Comparison of ENCODE assay signal across 8 mouse cellular contexts in the genomic region with DNA sequence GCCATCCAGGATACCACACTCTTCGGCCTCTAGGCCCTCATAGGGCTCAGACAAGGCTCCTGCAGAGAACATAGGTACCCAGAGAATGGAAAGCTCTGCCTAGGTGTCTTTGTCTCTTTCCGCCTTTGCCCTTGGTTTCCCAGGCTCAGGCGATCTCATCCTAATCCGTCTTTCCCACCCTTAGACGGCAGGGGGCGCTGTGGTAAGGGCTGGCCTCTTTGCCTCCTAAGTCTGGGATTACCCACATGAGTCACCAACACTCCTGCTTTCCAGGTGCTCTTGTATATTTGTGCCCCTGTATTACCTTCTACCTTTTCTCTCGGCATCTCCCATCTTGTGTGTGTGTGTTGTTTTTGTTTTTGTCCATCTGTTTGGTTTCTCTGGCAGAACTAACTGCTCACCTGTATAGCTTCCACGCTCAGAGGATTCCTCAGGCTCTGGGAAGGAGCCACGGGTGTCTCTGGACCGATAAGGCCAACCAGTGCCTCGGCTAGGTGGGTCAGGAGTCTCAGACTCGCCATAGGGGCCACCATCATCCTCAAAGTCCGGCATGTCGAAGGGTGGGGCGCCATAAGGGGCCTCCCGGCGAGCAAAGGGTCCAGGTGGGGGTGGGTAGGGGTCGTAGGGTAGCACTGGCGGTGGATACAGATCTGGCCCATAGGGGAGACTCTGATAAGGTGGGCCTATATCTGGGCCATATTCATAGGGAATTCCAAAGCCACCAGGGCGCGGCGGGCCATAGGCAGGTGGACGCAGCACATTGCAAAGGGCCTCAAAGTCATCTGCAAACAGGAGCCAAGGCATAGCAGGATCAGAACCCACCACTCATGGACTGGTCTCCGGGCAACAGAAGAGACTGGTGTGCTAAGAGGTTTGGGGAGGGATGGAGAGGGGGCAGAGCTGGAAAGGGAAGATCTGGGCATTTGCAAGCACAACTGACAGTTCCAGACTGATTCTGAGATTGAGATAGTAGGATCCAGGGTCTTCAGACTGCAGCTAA. TPM values are rescaled to one million over a fixed set of nuclear protein-coding genes. Genes with fewer than 3 reads are reported as not detected.
A peak's percentile ranks its signal among the peaks of the same experiment; 100 is the strongest.
DNase-seq lines count a peak whose midpoint lies in the region.

No protein-coding gene starts in this region.

- intact Hi-C loops in left cerebral cortex, postnatal 14 days (cut with DNase I) = no loop called here

- peak; percentile 37 to 67 for DNase-seq in cerebellum, postnatal 25 days
- DNase-seq in cerebellum, adult 8-10 months = no peak
- peak; percentile 42 to 50 for DNase-seq in layer of hippocampus, postnatal 10 days (ENCODE audit: low spot score in 2 of 2)
- DNase-seq in layer of hippocampus, postnatal 14 days (ENCODE audit: low spot score in 2 of 2) = no peak
- DNase-seq in NIH3T3 (ENCODE audit: low read depth) = peak; percentile 44
- peak; percentile 62 for DNase-seq in lung, postnatal 14 days
- DNase-seq in ovary, adult 18-20 months (ENCODE audit: low spot score) = no peak
- DNase-seq in left cerebral cortex, postnatal 14 days (ENCODE audit: low spot score in 2 of 2) = no peak

RNA-seq across cellular contexts. Expression of gene Ltbp4, which starts 31.0 kb away (rescaled TPM):
- total RNA-seq in layer of hippocampus, postnatal 10 days (2021) = 10 to 100 TPM; 49.9 to 59.2 TPM
- 10 to 100 TPM; 55.0 to 55.3 TPM for total RNA-seq in layer of hippocampus, postnatal 14 days (2021)
- 10 to 100 TPM; 62.5 to 62.6 TPM for total RNA-seq in left cerebral cortex, postnatal 14 days (2021)

RNA-seq across cellular contexts. Expression of gene Numbl, which starts 48.2 kb away (rescaled TPM):
- total RNA-seq in layer of hippocampus, postnatal 10 days (2021) = 100 to 1,000 TPM; 126 to 127 TPM
- total RNA-seq in layer of hippocampus, postnatal 14 days (2021) = 100 to 1,000 TPM; 144 to 148 TPM
- total RNA-seq in left cerebral cortex, postnatal 14 days (2021) = 100 to 1,000 TPM; 134 to 139 TPM

RNA-seq across cellular contexts. Expression of gene Shkbp1, which starts 49.4 kb away (rescaled TPM):
- total RNA-seq in layer of hippocampus, postnatal 10 days (2021) = 10 to 100 TPM; 24.9 to 29.9 TPM
- 10 to 100 TPM; 24.7 to 26.2 TPM for total RNA-seq in layer of hippocampus, postnatal 14 days (2021)
- 10 to 100 TPM; 22.2 to 27.4 TPM for total RNA-seq in left cerebral cortex, postnatal 14 days (2021)

RNA-seq across cellular contexts. Expression of gene Gm20479, which starts 50.8 kb away (rescaled TPM):
- not detected for total RNA-seq in layer of hippocampus, postnatal 10 days (2021)
- not detected for total RNA-seq in layer of hippocampus, postnatal 14 days (2021)
- total RNA-seq in left cerebral cortex, postnatal 14 days (2021) = not detected

Comparison
In these comparisons a context has a peak if more than half of its experiments do, and no peak if none do; other contexts are left out.
1. DNase-seq: peak in cerebellum, postnatal 25 days (2 of 2), layer of hippocampus, postnatal 10 days (2 of 2), NIH3T3 (single experiment) and lung, postnatal 14 days (single experiment); none in cerebellum, adult 8-10 months (single experiment), layer of hippocampus, postnatal 14 days (0 of 2), ovary, adult 18-20 months (single experiment) and left cerebral cortex, postnatal 14 days (0 of 2).